Mouse (Mus musculus) small intestine, adult 2 months (tissue): ENCODE results near the gene Vps72.

ENCODE experiments used
- CTCF ChIP-seq: fragments of 200-500 bp; IDR thresholded peaks from 2 replicates; pipeline ENCODE4 v1.5.1; 2012; ENCODE audit warnings: low read depth, mild to moderate bottlenecking, control low read depth, inconsistent platforms, low read length, moderate library complexity, mixed read lengths; ENCODE audit not compliant: insufficient replicate concordance, insufficient read length; ENCODE audit errors: extremely low read depth
- POLR2A ChIP-seq: fragments of 200-500 bp; IDR thresholded peaks from 2 replicates; pipeline ENCODE4 v1.6.1; 2012; ENCODE audit warnings: low read depth, mild to moderate bottlenecking, control low read depth, inconsistent platforms, low read length, moderate library complexity

DNA sequence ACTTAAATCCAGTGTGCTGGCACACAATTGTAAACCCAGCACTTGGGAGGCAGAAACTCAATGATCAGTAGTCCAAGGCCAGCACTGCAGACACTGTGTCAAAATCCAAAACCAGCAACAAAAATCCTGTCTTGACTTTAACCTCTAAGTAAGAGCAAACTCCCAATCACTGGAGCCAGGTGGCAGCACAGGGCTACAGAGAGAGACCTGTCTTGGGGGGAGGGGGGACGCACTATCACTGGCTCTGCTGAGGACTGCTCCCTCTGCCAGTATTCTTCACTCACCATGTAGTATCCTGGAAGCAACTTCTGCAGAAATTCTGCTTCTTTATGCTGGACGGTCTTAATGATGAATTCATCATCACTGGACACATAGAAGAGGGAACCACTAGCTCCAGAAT, 39.2 kb upstream of the Vps72 start:
- TF ChIP-seq POLR2A = no peak
- no peak for TF ChIP-seq CTCF
